Mouse (Mus musculus) right cerebral cortex, adult 2 months (tissue): ENCODE data around the gene Ap3b2.
"Not testable (repeated sequence)": the region's sequence is repeated elsewhere in the genome, so short reads cannot be mapped to it uniquely, and the experiment has no call there.

Source experiments
- DNase-seq, 2 experiments: peaks; one replicate each; pipeline ENCODE4 v3.0.0; 2021 to 2022; ENCODE audit warnings: low spot score in 2 of 2

Gene Ap3b2

GRCm38 (mm10) chr7:81493331-81494021 is at the start of gene Ap3b2:
TSS of gene Ap3b2 (minus strand) at chr7:81493925.
- DNase-seq, result peak; percentile 76 to 82

GRCm38 (mm10) chr7:81542934-81543333 is 49.2 kb upstream of the Ap3b2 start:
- no peak for DNase-seq

GRCm38 (mm10) chr7:81541924-81542524 is 48.3 kb upstream of the Ap3b2 start:
- peak; percentile 41 to 78 for DNase-seq

- no peak for DNase-seq
Observed at GRCm38 (mm10) chr7:81540999-81541398, 47.3 kb upstream of the Ap3b2 start.

- DNase-seq, result no peak
Observed at GRCm38 (mm10) chr7:81539565-81539964, 45.8 kb upstream of the Ap3b2 start.

GRCm38 (mm10) chr7:81538070-81538675 is 44.4 kb upstream of the Ap3b2 start:
- peak; percentile 34 to 55 for DNase-seq

- no peak for DNase-seq
Observed at GRCm38 (mm10) chr7:81536478-81536877, 42.8 kb upstream of the Ap3b2 start.

GRCm38 (mm10) chr7:81531462-81531861 is 37.7 kb upstream of the Ap3b2 start:
- DNase-seq, result no peak

GRCm38 (mm10) chr7:81528918-81529317 is 35.2 kb upstream of the Ap3b2 start:
- DNase-seq, result no peak

GRCm38 (mm10) chr7:81523663-81524017 is 29.9 kb upstream of the Ap3b2 start:
- DNase-seq, result no peak

GRCm38 (mm10) chr7:81523008-81523662 is 29.4 kb upstream of the Ap3b2 start:
- peak; percentile 90 for DNase-seq

- peak; percentile 51 to 65 for DNase-seq
Observed at GRCm38 (mm10) chr7:81516154-81517030, 22.7 kb upstream of the Ap3b2 start.

GRCm38 (mm10) chr7:81514906-81515590 is 21.3 kb upstream of the Ap3b2 start:
- no peak for DNase-seq

- no peak for DNase-seq
Observed at GRCm38 (mm10) chr7:81501050-81501449, 7.3 kb upstream of the Ap3b2 start.

- no peak for DNase-seq
Observed at GRCm38 (mm10) chr7:81498181-81498580, 4.5 kb upstream of the Ap3b2 start, which contains the start of gene BC048679. TSS of gene BC048679 (minus strand) at chr7:81498281.

- no peak for DNase-seq
Observed at GRCm38 (mm10) chr7:81497171-81497570, 3.4 kb upstream of the Ap3b2 start.

- DNase-seq, result no peak
Observed at GRCm38 (mm10) chr7:81492628-81493027, 1.1 kb downstream of the Ap3b2 start.

GRCm38 (mm10) chr7:81489649-81490048 is 4.1 kb downstream of the Ap3b2 start:
- DNase-seq, result no peak

- no peak for DNase-seq
Observed at GRCm38 (mm10) chr7:81480800-81481199, 12.9 kb downstream of the Ap3b2 start.

GRCm38 (mm10) chr7:81479531-81480090 is 14.1 kb downstream of the Ap3b2 start:
- no peak for DNase-seq

- DNase-seq, result not testable (repeated sequence)
Observed at GRCm38 (mm10) chr7:81478261-81478660, 15.5 kb downstream of the Ap3b2 start.
